Mouse (Mus musculus) lung, postnatal 0 days (tissue): ENCODE measurements around the gene Mtmr11.

Source experiments
- CTCF ChIP-seq: IDR thresholded peaks from 2 replicates; pipeline ENCODE4 v1.5.1; 2016; ENCODE audit warnings: antibody characterized with exemption, mild to moderate bottlenecking
- EP300 ChIP-seq: IDR thresholded peaks from 2 replicates; pipeline ENCODE4 v1.6.1; 2016; ENCODE audit warnings: antibody characterized with exemption, mild to moderate bottlenecking, control low read depth

- TF ChIP-seq CTCF = no peak
- TF ChIP-seq EP300 = no peak
Observed at GRCm38 (mm10) chr3:96152611-96153010, 9.2 kb upstream of the Mtmr11 start.
